Mouse (Mus musculus) midbrain, embryonic 16.5 days (tissue): Measurements from ENCODE around the gene Slc8a1. TPM values are rescaled to one million over a fixed set of nuclear protein-coding genes. Genes with fewer than 3 reads are reported as not detected.

Experiments
- ATAC-seq: fragments of 200-750 bp; cut with Nextera tagmentation; 2 replicates; pipeline ENCODE4 v1.8.0; 2017; ENCODE audit warnings: moderate TSS enrichment
- H3K27ac ChIP-seq: fragments of 300-500 bp; sonication (generic); 2 replicates; pipeline ENCODE4 v1.5.1; 2014; ENCODE audit warnings: mild to moderate bottlenecking, low read length, mixed read lengths
- H3K27me3 ChIP-seq: fragments of 300-500 bp; sonication (generic); 2 replicates; pipeline ENCODE4 v1.6.1; 2014; ENCODE audit warnings: low read depth, low read length, mixed read lengths; ENCODE audit not compliant: control insufficient read depth, insufficient read depth
- H3K36me3 ChIP-seq: fragments of 300-500 bp; sonication (generic); 2 replicates; pipeline ENCODE4 v1.6.1; 2014; ENCODE audit warnings: mild to moderate bottlenecking, low read length, moderate library complexity, mixed read lengths; ENCODE audit not compliant: control insufficient read depth, insufficient read depth
- H3K4me1 ChIP-seq: fragments of 300-500 bp; sonication (generic); 2 replicates; pipeline ENCODE4 v1.6.1; 2014; ENCODE audit warnings: mild to moderate bottlenecking, low read length, mixed read lengths; ENCODE audit not compliant: control insufficient read depth, insufficient read depth
- H3K4me2 ChIP-seq: fragments of 300-500 bp; sonication (generic); 2 replicates; pipeline ENCODE4 v1.6.1; 2014; ENCODE audit warnings: mild to moderate bottlenecking, low read length, mixed read lengths
- H3K4me3 ChIP-seq: fragments of 300-500 bp; sonication (generic); 2 replicates; pipeline ENCODE4 v1.5.1; 2014; ENCODE audit warnings: low read depth, mild to moderate bottlenecking, low read length, moderate library complexity, mixed read lengths
- H3K9ac ChIP-seq: fragments of 300-500 bp; sonication (generic); 2 replicates; pipeline ENCODE4 v1.6.1; 2014; ENCODE audit warnings: low read depth, low read length, mixed read lengths
- H3K9me3 ChIP-seq: fragments of 300-500 bp; sonication (generic); replicated peaks from 2 replicates; pipeline ENCODE4 v1.6.1; 2014; ENCODE audit warnings: mild to moderate bottlenecking, low read length, mixed read lengths; ENCODE audit not compliant: control insufficient read depth, poor library complexity, severe bottlenecking
- WGBS: fragments of 180-500 bp; shearing (Covaris S2); extraction: QIAGEN DNeasy Blood & Tissue Kit; methylation state at CpG from one replicate; pipeline ENCODE4 v1.1.7; 2014; 5-methylcytosine and 5-hydroxymethylcytosine counted together
- polyA plus RNA-seq: library from polyadenylated mRNA; unstranded; fragments of >200 nt; fragmentation: Nextera tagmentation; extraction: Ambion mirVana; gene quantifications from 2 replicates; pipeline ENCODE4 v1.2.1, GENCODE M21; 2015

The Slc8a1 gene
- polyA plus RNA-seq, 1 experiment from 2014 or later: 15.9 TPM

DNA sequence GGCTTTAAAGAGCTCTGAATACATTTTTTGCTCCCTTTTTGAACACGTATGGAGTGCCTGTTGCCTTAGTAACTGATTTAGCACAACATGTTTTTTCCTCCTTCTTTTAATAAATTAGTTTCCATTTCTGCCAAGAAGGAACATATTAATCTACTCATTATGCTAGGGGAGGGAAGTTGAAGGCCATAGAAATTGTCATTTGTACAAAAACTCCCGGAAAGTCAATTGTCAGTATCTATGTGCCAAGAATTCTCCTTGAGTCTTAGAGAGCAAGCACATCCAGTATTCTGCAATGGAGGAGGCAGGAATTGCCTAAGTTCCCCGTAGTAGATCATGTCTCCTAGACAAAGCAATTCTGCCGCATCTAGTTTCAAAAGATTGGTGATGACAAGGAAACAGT is 121.9 kb downstream of the Slc8a1 start:
- H3K27me3 ChIP-seq: no peaks in the 10 kb centered on the region
- no peak overlapping the region for H3K4me3 ChIP-seq
- WGBS: 81% methylated on average over 4 of the region's 4 CpGs
- H3K9ac ChIP-seq: no peak overlapping the region
- no peak overlapping the region for H3K4me2 ChIP-seq
- H3K9me3 ChIP-seq: no peaks in the 10 kb centered on the region; the same call in 1 of the 2 replicates
- no peak for ATAC-seq
- no peak overlapping the region for H3K27ac ChIP-seq
- H3K36me3 ChIP-seq: no peaks in the 10 kb centered on the region
- H3K4me1 ChIP-seq: no peaks in the 10 kb centered on the region

DNA sequence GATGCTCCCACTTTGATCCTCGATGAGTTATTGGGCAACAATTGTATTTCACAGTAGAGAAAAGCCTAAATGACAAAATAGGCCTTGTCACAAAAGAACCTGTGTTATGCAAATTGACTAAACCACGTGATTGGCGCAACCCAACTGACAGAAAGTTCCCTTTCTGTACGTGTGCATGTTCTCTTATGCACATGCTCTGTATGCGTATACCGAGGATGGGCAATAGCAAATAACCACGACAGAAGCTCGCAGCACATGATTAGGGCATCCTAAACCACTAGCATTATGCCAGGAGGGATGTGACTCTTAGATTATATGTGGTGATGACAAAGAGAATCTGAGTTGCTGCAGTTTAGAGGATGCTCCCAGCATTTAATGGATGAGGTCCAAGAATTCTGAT is 122.8 kb downstream of the Slc8a1 start:
- no peak overlapping the region for H3K9ac ChIP-seq
- H3K27ac ChIP-seq: no peak overlapping the region
- no peak overlapping the region for H3K4me3 ChIP-seq
- no peak overlapping the region for H3K4me2 ChIP-seq
- no peaks in the 10 kb centered on the region for H3K4me1 ChIP-seq
- WGBS: 74% methylated on average over 8 of the region's 8 CpGs
- no peaks in the 10 kb centered on the region; the same call in 1 of the 2 replicates for H3K9me3 ChIP-seq
- no peaks in the 10 kb centered on the region for H3K36me3 ChIP-seq
- no peak for ATAC-seq
- no peaks in the 10 kb centered on the region for H3K27me3 ChIP-seq

DNA sequence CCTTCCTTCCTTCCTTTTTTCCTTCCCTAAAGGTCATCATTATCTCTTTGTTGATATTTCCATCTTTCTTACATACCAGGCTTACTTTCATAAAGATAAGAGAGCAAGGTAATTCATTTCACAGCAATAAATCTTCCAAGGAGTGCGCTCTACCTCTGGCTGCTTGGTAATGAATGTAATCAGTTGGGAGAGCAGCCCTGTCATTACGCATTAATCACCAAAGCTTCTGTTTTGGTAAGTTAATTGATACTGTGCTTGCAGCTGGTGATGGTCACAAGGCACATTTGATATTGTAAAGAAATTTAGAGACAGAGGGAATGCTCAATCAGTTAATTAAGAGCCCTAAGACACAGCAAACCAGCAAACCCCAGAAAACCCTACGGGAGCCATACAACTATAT is 130.7 kb downstream of the Slc8a1 start:
- Histone ChIP-seq H3K9ac (no peak overlapping the region), H3K4me1 (no peaks in the 10 kb centered on the region), H3K9me3 (no peaks in the 10 kb centered on the region), H3K36me3 (no peaks in the 10 kb centered on the region), H3K27me3 (no peaks in the 10 kb centered on the region), H3K4me3 (no peak overlapping the region), H3K27ac (no peak overlapping the region), H3K4me2 (no peak overlapping the region)
- ATAC-seq: no peak
- WGBS: 69% methylated on average over 3 of the region's 3 CpGs

DNA sequence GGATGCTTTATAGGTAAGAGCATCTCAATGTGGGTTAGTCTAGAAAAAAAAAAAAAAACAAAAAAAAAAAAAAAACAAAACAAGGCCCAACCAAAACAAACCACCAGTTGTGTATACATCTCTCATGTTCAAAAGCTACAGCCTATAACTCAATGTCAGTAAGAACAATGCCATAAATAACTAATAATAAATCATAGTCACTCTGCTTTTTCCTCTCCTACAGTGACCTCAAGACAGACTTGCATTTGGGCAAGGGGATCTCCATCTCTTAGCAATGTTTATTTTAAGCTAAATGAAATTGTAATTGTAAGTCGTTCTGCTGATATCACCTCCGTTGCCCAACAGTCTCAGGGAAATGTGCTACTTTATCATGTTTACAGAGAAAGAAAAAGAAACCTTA is 132.1 kb downstream of the Slc8a1 start:
- Histone ChIP-seq H3K27ac (no peak overlapping the region), H3K27me3 (no peaks in the 10 kb centered on the region), H3K36me3 (no peaks in the 10 kb centered on the region), H3K4me1 (no peaks in the 10 kb centered on the region), H3K9me3 (no peaks in the 10 kb centered on the region), H3K4me3 (no peak overlapping the region), H3K4me2 (no peak overlapping the region), H3K9ac (no peak overlapping the region)
- 94% methylated on average over 2 of the region's 2 CpGs for WGBS
- no peak for ATAC-seq

DNA sequence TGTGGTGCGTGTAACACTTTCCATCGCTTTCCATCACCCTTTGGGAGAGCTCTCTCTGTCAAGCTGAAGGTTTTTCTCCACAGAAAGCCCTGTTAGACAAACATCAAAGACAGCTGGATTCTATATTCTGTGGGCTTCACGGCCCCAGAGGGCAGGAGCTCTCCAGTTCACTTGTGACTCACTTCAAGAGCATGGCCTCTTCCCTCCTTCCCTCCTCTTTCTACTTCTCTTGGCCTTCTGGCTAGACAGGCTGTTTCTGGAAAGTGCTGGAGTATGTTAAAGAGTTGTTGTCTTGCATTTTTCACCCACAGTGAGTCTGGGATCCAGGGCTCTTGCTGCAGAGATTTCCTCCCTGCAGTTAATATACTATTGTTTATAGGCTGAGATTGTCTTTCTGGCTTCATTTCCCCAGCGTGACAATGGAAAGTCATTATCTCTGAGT is 132.9 kb downstream of the Slc8a1 start:
- H3K4me3 ChIP-seq: no peak overlapping the region
- whole genome bisulfite sequencing: 71% methylated on average over 4 of the region's 4 CpGs
- no peak overlapping the region for H3K27ac ChIP-seq
- H3K27me3 ChIP-seq: no peaks in the 10 kb centered on the region
- no peaks in the 10 kb centered on the region for H3K4me1 ChIP-seq
- no peak overlapping the region for H3K4me2 ChIP-seq
- H3K9ac ChIP-seq: no peak overlapping the region
- no peaks in the 10 kb centered on the region for H3K9me3 ChIP-seq
- ATAC-seq: no peak
- H3K36me3 ChIP-seq: no peaks in the 10 kb centered on the region

DNA sequence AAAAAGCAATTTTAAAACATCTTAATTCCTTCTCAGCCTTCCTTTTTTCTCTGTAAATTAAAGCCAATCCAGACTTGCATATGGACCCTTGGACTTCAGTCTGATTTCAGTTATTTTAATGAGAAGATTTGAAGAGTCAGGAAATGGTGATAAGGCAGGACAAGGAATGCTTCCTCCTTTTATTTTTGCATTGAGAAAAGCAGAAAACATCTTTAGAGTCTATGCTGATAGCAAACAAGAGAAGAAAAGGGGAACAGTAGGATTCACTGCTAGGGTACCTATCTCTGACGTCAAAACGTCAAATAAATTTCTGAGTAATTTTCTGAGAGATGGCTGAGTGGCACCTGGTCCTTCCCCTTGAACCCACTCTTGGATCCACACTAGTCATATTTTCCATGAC is 139.1 kb downstream of the Slc8a1 start:
- 88% methylated on average over 2 of the region's 2 CpGs for WGBS
- Histone ChIP-seq H3K9ac (no peak overlapping the region), H3K4me1 (no peaks in the 10 kb centered on the region), H3K9me3 (no peaks in the 10 kb centered on the region), H3K27me3 (no peaks in the 10 kb centered on the region), H3K27ac (no peak overlapping the region), H3K36me3 (no peaks in the 10 kb centered on the region), H3K4me2 (no peak overlapping the region), H3K4me3 (no peak overlapping the region)
- no peak for ATAC-seq

DNA sequence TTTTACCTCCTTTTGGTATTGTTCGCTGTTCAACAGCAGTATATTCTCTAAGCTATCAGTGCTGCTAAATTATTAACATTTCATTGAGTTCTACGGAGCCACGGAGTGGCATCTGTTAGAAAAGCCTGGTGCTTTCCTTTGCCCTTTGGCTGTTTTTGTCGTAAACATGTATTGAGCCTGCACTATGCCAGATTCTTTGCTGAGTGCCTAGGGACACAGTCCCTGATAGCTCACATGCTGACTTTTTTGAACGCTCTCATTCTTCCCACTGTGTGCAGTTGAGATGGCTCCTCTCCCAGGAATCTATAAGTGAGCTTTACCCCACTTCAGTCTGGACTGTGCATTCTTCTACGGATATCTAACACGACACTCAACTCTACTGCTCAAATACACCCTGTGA is 148.4 kb downstream of the Slc8a1 start:
- Histone ChIP-seq H3K36me3 (no peaks in the 10 kb centered on the region), H3K4me2 (no peak overlapping the region), H3K9ac (no peak overlapping the region), H3K27me3 (no peaks in the 10 kb centered on the region), H3K9me3 (no peaks in the 10 kb centered on the region), H3K4me1 (no peaks in the 10 kb centered on the region), H3K4me3 (no peak overlapping the region), H3K27ac (no peak overlapping the region)
- 55% methylated on average over 7 of the region's 7 CpGs for WGBS
- ATAC-seq: 0 out of 2 replicates have a peak, but pooled peaks have one; percentile 28

DNA sequence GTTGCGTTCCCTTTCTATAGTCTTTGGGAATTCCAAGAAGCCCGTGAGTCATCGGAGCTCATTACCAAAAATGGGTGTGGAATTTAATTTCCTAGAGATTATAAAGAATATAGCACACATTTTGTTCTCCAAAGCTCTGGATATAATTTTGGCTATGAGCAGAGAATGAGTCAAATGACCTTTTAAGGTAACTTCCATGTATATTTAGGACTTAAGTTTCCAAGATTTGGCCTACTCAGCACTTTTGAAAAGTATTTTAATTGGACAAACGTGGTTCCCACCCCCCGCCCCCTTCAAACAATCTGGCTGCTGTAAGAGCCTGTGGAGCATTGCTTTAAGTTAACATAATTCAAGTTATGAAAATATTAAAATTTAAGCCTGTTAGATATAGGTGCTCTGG is 151.4 kb downstream of the Slc8a1 start:
- WGBS: 92% methylated on average over 5 of the region's 5 CpGs
- Histone ChIP-seq H3K9ac (no peak overlapping the region), H3K27ac (no peak overlapping the region), H3K36me3 (no peaks in the 10 kb centered on the region), H3K9me3 (no peaks in the 10 kb centered on the region), H3K4me3 (no peak overlapping the region), H3K4me1 (no peaks in the 10 kb centered on the region), H3K27me3 (no peaks in the 10 kb centered on the region), H3K4me2 (no peak overlapping the region)
- no peak for ATAC-seq

DNA sequence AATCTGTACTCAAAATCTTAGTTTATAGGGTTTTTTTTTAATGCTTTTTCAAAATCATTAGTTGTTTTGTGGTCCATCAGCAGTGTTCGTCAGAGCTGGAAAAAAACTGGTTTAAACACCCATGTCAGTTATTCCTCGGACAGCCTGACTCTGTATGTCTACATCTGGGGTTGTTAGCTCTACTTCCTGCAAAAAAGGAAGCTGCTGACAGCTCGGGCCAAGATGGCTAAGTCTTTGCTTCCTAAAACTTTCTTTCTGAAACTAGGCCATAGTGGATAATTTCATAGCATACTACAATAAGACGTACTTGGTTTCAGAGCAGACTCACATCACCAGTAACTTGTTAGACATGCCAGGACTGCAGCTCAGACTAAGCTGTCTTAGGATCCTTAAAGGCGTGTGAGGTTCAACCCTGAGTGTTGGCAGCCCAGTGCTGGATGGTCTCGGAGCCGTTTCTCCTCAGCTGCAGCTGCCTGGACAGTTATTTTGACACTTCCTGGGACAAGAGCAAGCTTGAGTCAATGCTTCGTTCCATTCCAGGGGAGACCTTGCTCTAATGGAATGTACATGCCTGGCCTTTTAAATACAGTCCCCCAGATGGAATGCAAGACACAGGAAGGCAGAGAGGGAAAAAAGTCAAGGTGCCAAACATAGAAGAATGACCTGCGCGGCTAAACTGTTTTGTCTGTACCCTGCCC is 158.3 kb downstream of the Slc8a1 start:
- no peaks in the 10 kb centered on the region for H3K27me3 ChIP-seq
- no peak overlapping the region for H3K4me3 ChIP-seq
- WGBS: 89% methylated on average over 10 of the region's 10 CpGs
- no peak for ATAC-seq
- no peak overlapping the region for H3K4me2 ChIP-seq
- no peaks in the 10 kb centered on the region for H3K4me1 ChIP-seq
- no peaks in the 10 kb centered on the region for H3K9me3 ChIP-seq
- H3K27ac ChIP-seq: no peak overlapping the region
- no peak overlapping the region for H3K9ac ChIP-seq
- H3K36me3 ChIP-seq: no peaks in the 10 kb centered on the region
